Mouse (Mus musculus) neural tube, embryonic 14.5 days (tissue): ENCODE data around the gene Bmp5. TPM values are rescaled to one million over a fixed set of nuclear protein-coding genes. Genes with fewer than 3 reads are reported as not detected.

ENCODE experiments used
- ATAC-seq: fragments of 200-750 bp; cut with Nextera tagmentation; 2 replicates; pipeline ENCODE4 v1.8.0; 2017; ENCODE audit warnings: low read depth, mild to moderate bottlenecking, moderate TSS enrichment, moderate library complexity
- H3K27ac ChIP-seq: fragments of 300-500 bp; sonication (generic); 2 replicates; pipeline ENCODE4 v1.5.1; 2014; ENCODE audit warnings: low read depth, mild to moderate bottlenecking, control low read depth, low read length, moderate library complexity, mixed read lengths
- H3K27me3 ChIP-seq: fragments of 300-500 bp; sonication (generic); 2 replicates; pipeline ENCODE4 v1.6.1; 2014; ENCODE audit warnings: low read length; ENCODE audit not compliant: control insufficient read depth, insufficient read depth
- H3K36me3 ChIP-seq: fragments of 300-500 bp; sonication (generic); 2 replicates; pipeline ENCODE4 v1.6.1; 2014; ENCODE audit warnings: low read length, mixed read lengths; ENCODE audit not compliant: control insufficient read depth, insufficient read depth
- H3K4me1 ChIP-seq: fragments of 300-500 bp; sonication (generic); 2 replicates; pipeline ENCODE4 v1.6.1; 2014; ENCODE audit warnings: low read length; ENCODE audit not compliant: control insufficient read depth, insufficient read depth
- H3K4me2 ChIP-seq: fragments of 300-500 bp; sonication (generic); 2 replicates; pipeline ENCODE4 v1.6.1; 2014; ENCODE audit warnings: mild to moderate bottlenecking, low read depth, low read length, control low read depth
- H3K4me3 ChIP-seq: fragments of 300-500 bp; sonication (generic); 2 replicates; pipeline ENCODE4 v1.5.1; 2014; ENCODE audit warnings: low read depth, low read length, control low read depth, mixed read lengths
- H3K9ac ChIP-seq: fragments of 300-500 bp; sonication (generic); replicated peaks from 2 replicates; pipeline ENCODE4 v1.6.1; 2014; ENCODE audit warnings: low read depth, mild to moderate bottlenecking, control low read depth, low read length, mixed read lengths
- H3K9me3 ChIP-seq: fragments of 300-500 bp; sonication (generic); 2 replicates; pipeline ENCODE4 v1.6.1; 2016; ENCODE audit warnings: low read length; ENCODE audit not compliant: control insufficient read depth
- WGBS: fragments of 180-500 bp; shearing (Covaris S2); extraction: QIAGEN DNeasy Blood & Tissue Kit; methylation state at CpG from one replicate; pipeline ENCODE4 v1.1.7; 2014; 5-methylcytosine and 5-hydroxymethylcytosine counted together
- polyA plus RNA-seq: library from polyadenylated mRNA; unstranded; fragments of >200 nt; fragmentation: Nextera tagmentation; extraction: Ambion mirVana; gene quantifications from 2 replicates; pipeline ENCODE4 v1.2.1, GENCODE M21; 2014

Gene Bmp5
- 0.28 and 4.6 TPM in 2 replicates for polyA plus RNA-seq

DNA sequence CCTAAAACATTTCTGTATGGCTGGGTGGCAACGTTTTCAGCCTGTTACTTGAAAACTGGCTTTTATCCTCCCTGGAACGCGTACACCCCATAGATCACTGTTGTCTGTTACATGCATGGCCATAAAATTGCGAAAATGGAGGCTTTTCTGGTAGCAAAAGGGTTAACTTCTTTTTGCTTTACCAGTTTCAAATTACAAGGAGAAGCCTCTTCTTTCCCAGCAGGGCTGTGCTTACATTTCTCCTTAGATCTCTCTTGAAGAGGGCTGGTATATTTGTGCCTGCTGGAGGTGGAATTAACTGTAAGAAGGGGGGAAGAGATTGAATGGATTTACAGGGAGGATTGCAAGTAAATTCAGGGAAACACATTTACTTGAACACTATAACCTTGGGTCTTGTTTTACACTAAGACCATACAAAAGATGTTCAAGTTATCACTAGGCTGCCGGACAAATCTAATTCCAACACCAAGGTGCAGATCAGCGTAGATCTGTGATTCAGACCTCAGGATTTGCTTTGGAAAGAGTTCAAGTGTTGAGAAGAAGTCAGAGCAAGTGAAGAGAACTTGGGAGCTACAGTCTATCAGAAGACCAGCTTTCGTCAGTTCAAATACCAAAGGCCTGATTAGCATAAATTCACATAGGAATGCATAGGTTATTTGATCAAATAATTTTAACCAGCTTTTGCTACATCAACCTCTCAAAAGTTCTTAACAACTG is at the start of gene Bmp5:
Gene Bmp5, plus strand, starts transcription at position 236 of the 717 bp plus-strand sequence.
- 33% methylated on average over 7 of the region's 7 CpGs for WGBS
- no peaks in the 10 kb centered on the region for H3K36me3 ChIP-seq
- H3K27me3 ChIP-seq, result no peaks in the 10 kb centered on the region
- no peak for ATAC-seq
- peak within 1 kb of the TSS; percentile 3; the same call in 1 of the 2 replicates for H3K4me3 ChIP-seq
- H3K9me3 ChIP-seq, result no peaks in the 10 kb centered on the region
- H3K9ac ChIP-seq, result no peak within 1 kb of the TSS
- no peak within 1 kb of the TSS for H3K27ac ChIP-seq
- H3K4me1 ChIP-seq, result no peaks in the 10 kb centered on the region
- no peak within 1 kb of the TSS for H3K4me2 ChIP-seq

GRCm38 (mm10) chr9:75760075-75760474 is 15.1 kb upstream of the Bmp5 start:
- ATAC-seq, result no peak
- no peak overlapping the region for H3K4me3 ChIP-seq
- 37% methylated on average over 5 of the region's 5 CpGs for WGBS
- H3K27me3 ChIP-seq, result no peaks in the 10 kb centered on the region
- H3K4me1 ChIP-seq, result no peaks in the 10 kb centered on the region
- H3K9ac ChIP-seq, result no peak overlapping the region
- H3K4me2 ChIP-seq, result no peak overlapping the region
- no peaks in the 10 kb centered on the region for H3K9me3 ChIP-seq
- H3K36me3 ChIP-seq, result no peaks in the 10 kb centered on the region
- no peak overlapping the region for H3K27ac ChIP-seq

DNA sequence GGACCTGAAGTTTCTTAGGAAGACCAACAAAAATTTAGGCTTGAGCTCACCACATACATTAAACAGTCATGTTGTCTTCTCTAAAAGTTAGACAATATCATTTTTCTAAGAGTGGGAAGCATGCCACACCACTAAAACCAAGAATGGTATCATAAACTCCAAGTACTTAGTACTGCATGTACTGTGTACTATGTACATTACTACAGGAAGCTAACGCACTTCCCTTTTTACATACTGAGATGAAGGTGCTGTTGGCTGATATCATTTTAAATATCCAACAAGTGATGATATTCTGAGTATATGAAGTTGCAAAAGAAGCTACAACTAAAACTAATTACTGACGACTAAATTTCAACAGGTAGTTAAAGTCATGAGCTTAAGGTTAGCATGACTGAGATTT is 13.6 kb upstream of the Bmp5 start:
- H3K27me3 ChIP-seq, result no peaks in the 10 kb centered on the region
- WGBS, result 94% methylated on average over 2 of the region's 2 CpGs

DNA sequence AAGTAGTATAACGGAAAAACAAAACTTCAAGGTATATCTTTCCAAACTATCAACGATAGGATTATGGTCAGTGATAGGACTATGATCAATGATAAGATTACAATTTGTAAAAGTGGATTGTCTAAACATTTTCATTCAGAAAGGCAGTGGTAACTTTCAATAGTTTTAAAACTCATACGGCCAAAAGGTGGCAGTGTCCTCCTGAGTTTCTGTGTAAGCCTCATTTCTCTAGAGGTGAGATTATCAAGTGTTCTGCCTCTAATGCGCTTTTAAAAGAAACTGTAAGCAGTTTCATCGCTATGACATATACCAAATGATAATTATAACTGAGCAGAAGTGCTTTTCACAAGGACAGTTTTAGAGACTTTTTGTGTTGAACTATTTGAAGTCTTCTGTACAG is 12.7 kb upstream of the Bmp5 start:
- H3K4me2 ChIP-seq, result no peak overlapping the region
- H3K27me3 ChIP-seq, result no peaks in the 10 kb centered on the region
- no peaks in the 10 kb centered on the region for H3K36me3 ChIP-seq
- H3K9ac ChIP-seq, result no peak overlapping the region
- H3K4me1 ChIP-seq, result no peaks in the 10 kb centered on the region
- H3K4me3 ChIP-seq, result no peak overlapping the region
- no peak overlapping the region for H3K27ac ChIP-seq
- no peaks in the 10 kb centered on the region for H3K9me3 ChIP-seq
- WGBS, result 36% methylated on average over 5 of the region's 5 CpGs
- no peak for ATAC-seq

More for the DNA sequence above, 13.6 kb upstream of the Bmp5 start:
- Histone ChIP-seq H3K4me3 (no peak overlapping the region), H3K4me1 (no peaks in the 10 kb centered on the region), H3K4me2 (no peak overlapping the region), H3K9ac (no peak overlapping the region), H3K36me3 (no peaks in the 10 kb centered on the region), H3K9me3 (no peaks in the 10 kb centered on the region), H3K27ac (no peak overlapping the region)
- ATAC-seq, result no peak

DNA sequence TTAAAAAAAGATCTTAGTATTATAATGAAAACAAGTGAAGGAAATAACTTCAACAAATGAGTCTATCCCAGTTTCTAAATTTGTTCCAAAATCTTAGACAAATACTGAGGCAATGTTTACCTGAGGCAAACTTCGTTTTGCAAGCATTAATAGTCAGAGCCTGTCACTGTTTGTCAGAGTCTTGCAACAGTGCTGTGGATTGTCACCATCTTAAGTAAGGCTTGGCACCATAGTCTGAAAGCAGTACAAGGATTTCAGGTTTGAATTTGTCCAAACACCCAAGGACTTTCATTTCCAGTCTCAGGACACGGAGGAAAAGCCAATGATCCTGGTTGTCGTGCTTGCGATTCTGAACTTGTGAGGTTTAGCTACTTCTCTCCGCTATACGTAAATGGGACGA is 10.4 kb upstream of the Bmp5 start:
- H3K36me3 ChIP-seq, result no peaks in the 10 kb centered on the region
- no peaks in the 10 kb centered on the region for H3K9me3 ChIP-seq
- no peaks in the 10 kb centered on the region for H3K27me3 ChIP-seq
- no peak for ATAC-seq
- H3K4me1 ChIP-seq, result no peaks in the 10 kb centered on the region
- 91% methylated on average over 7 of the region's 7 CpGs for WGBS
- H3K27ac ChIP-seq, result no peak overlapping the region
- H3K9ac ChIP-seq, result no peak overlapping the region
- no peak overlapping the region for H3K4me2 ChIP-seq
- no peak overlapping the region for H3K4me3 ChIP-seq

GRCm38 (mm10) chr9:75766521-75766920 is 8.6 kb upstream of the Bmp5 start:
- no peak for ATAC-seq
- Histone ChIP-seq H3K9me3 (no peaks in the 10 kb centered on the region), H3K27ac (no peak overlapping the region), H3K36me3 (no peaks in the 10 kb centered on the region), H3K27me3 (no peaks in the 10 kb centered on the region), H3K4me3 (no peak overlapping the region), H3K4me1 (no peaks in the 10 kb centered on the region), H3K9ac (no peak overlapping the region), H3K4me2 (no peak overlapping the region)
- WGBS, result 89% methylated on average over 5 of the region's 5 CpGs

DNA sequence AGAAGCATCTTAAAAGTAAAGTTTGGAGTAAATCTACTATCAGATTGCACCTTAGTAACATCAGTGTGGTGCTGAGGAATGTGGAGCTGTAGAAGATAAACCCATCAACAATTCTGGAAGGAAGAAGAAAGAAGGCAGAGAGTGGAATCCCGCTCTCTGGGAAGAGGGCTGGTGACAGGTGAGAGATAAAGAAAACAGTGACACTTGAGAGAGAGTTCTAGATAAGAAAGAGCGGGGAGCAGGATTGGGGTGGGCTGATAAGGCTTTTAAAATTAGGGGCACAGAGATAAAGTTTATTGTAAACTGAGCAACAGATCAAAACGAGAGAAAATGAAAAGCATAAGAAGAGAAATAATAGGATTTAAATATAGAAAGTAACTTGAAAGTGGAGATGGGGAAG is 6.1 kb upstream of the Bmp5 start:
- ATAC-seq, result no peak
- Histone ChIP-seq H3K4me3 (no peak overlapping the region), H3K9me3 (no peaks in the 10 kb centered on the region), H3K27ac (no peak overlapping the region), H3K36me3 (no peaks in the 10 kb centered on the region), H3K4me1 (no peaks in the 10 kb centered on the region), H3K27me3 (no peaks in the 10 kb centered on the region), H3K4me2 (no peak overlapping the region), H3K9ac (no peak overlapping the region)
- 75% methylated on average over 3 of the region's 3 CpGs for WGBS

GRCm38 (mm10) chr9:75776153-75776552 is 989 bp downstream of the Bmp5 start:
- H3K9ac ChIP-seq, result no peak overlapping the region
- H3K27me3 ChIP-seq, result no peaks in the 10 kb centered on the region
- H3K4me1 ChIP-seq, result no peaks in the 10 kb centered on the region
- no peaks in the 10 kb centered on the region for H3K9me3 ChIP-seq
- 64% methylated on average over 7 of the region's 7 CpGs for WGBS
- no peak overlapping the region for H3K4me2 ChIP-seq
- H3K27ac ChIP-seq, result no peak overlapping the region
- H3K36me3 ChIP-seq, result no peaks in the 10 kb centered on the region
- H3K4me3 ChIP-seq, result peak overlapping the region; percentile 3; the same call in 1 of the 2 replicates
- no peak for ATAC-seq

GRCm38 (mm10) chr9:75778762-75779346 is 3.7 kb downstream of the Bmp5 start:
- Histone ChIP-seq H3K4me2 (no peak overlapping the region), H3K9me3 (no peaks in the 10 kb centered on the region), H3K4me3 (no peak overlapping the region), H3K36me3 (no peaks in the 10 kb centered on the region), H3K27ac (no peak overlapping the region), H3K4me1 (no peaks in the 10 kb centered on the region), H3K27me3 (no peaks in the 10 kb centered on the region), H3K9ac (no peak overlapping the region)
- WGBS, result 81% methylated on average over 9 of the region's 9 CpGs
- ATAC-seq, result no peak
